Mouse (Mus musculus): ENCODE measurements around the gene Nos3.

GRCm38 (mm10) chr5:24374666-24375328 is 10.2 kb downstream of the Nos3 start:
- TF ChIP-seq CTCF (IDR thresholded peaks at IDR 0.05; ENCODE audit: insufficient read depth, low read length) (no peak), POLR2A (IDR thresholded peaks at IDR 0.05; ENCODE audit: borderline replicate concordance, extremely low read depth, low read depth, low read length) (no peak)

Data from lung, adult 2 months (tissue).